Mouse (Mus musculus) brain, embryonic 18.5 days (tissue): ENCODE measurements around the gene Dzip1l.

Experiments used
- DNase-seq: peaks from one replicate; pipeline ENCODE4 v3.0.0-alpha.2; 2012; ENCODE audit warnings: low read depth, low spot score

Dzip1l gene

GRCm38 (mm10) chr9:99660756-99661155, 31.5 kb downstream of the Dzip1l start:
- no peak for DNase-seq

GRCm38 (mm10) chr9:99661606-99662166, 32.4 kb downstream of the Dzip1l start:
- no peak for DNase-seq

- DNase-seq: no peak
Observed at GRCm38 (mm10) chr9:99662406-99662805, 33.1 kb downstream of the Dzip1l start.

DNA sequence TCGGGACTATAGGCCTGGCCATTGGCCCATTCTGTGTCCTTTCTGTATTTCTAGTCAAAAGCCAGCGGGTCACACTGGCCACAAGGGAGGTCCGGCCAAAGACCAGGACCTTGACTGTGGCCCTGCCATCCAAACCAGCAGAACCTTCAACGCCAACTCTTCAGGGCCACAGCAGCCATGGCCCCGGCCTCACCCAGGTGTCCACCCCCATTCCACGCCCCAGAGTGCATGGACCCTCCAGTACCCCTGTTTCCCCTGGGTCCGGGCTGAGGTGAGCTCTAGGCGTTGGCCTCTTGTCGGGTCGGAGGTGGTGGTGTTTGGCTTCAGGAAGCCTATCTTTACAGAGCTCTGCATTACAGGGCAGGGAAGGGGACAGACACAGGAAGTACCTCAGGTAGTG, 33.6 kb downstream of the Dzip1l start:
- DNase-seq: no peak

- no peak for DNase-seq
Observed at GRCm38 (mm10) chr9:99667596-99667995, 38.3 kb downstream of the Dzip1l start.

DNA sequence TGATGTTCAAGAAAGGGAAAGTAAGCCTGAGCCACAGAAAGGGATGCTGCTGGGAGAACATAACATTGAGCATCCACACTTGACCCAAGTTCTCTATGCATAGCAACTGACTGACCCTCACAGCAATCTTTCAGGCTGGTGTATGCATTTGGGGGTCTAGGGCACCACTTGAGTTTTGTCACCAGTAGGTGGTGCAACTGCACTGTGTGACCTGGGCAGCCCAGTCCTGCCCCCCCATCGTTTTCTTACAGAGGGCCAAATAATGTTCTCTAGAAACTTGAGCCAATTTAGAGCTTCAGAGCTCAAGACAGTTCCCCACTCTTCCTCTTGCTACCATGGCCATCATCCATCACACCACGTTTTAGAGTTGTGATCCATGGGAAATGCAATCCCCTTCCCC, 42.3 kb downstream of the Dzip1l start:
- no peak for DNase-seq

DNA sequence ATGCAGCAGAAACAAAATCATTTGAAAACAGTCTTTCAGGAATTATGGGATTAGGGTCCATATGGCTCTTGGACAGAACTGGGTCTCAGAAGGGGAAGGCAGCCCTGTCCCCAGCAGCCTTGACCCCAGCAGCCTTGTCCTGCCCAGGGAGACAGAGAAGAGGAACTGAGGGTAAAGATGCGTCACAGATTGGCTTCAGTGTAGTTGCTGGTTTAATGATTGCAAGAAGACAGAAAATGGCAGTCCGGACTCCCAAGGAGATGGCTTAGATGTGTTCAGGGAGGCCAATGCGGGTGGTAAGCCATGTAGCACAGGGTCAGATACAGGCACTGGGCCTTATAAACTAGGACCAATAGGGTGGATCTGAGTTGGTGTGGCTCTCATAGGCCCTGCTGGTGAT, 46.4 kb downstream of the Dzip1l start:
- no peak for DNase-seq

- DNase-seq: no peak
Observed at GRCm38 (mm10) chr9:99681980-99682570, 52.8 kb downstream of the Dzip1l start.

DNA sequence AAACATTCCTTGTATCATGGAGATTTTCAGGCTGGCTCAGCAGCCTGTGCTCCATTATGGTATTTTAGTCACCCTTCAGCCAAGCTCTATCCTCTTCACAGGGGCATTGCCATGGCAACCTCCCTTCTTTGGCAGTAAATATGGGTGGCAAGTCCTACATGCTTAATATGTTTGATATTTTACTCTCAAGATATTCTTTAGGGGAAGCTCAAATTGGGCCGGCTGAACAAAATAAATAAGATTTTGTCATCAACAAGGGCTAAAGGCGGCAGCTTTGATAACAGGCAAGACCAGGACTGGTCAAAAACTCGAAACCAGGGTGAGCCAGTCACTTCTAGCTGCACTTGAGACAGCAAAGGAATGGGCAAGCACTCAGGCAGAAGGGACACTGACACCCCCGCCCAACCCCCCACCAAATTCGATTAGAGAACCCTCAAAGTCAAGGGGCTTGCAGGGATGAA, 55.8 kb downstream of the Dzip1l start:
- DNase-seq: no peak

DNA sequence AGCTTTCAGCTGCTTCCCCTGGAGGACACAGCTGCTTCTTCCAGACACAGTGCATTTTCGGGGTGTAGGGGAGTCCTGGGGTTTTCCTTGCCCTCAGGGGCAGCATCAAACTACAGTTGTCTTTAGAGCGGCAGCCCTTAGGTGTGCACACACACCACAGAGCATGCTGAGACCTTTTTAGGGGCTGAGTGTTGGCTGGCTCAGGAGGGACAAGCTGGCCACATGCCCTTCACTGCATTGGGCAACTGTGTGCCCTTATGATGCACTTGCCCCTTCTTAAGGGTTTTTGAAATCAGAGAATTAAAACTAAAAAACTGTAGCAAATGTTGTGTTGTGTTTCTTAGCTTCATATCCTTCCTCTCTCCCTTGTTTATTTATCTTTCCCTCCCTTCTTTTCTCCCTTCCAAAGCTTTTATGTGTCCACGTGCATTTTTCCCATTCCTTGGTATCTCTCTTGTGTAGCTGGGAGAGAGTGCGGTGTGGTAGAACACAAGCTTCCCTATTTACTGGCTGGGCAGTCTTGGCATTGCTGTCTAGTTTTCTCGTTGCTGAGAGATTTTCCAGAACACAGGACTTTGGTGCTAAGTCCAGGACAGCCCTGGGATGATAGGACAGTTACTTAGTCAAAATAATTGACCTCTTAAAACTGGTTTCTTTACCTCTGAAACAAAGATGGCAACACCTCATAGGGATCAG, 56.4 kb downstream of the Dzip1l start:
- DNase-seq: no peak

- DNase-seq: no peak
Observed at GRCm38 (mm10) chr9:99689796-99690195, 60.5 kb downstream of the Dzip1l start.

GRCm38 (mm10) chr9:99690386-99690785, 61.1 kb downstream of the Dzip1l start:
- no peak for DNase-seq

GRCm38 (mm10) chr9:99694961-99695360, 65.7 kb downstream of the Dzip1l start:
- no peak for DNase-seq

DNA sequence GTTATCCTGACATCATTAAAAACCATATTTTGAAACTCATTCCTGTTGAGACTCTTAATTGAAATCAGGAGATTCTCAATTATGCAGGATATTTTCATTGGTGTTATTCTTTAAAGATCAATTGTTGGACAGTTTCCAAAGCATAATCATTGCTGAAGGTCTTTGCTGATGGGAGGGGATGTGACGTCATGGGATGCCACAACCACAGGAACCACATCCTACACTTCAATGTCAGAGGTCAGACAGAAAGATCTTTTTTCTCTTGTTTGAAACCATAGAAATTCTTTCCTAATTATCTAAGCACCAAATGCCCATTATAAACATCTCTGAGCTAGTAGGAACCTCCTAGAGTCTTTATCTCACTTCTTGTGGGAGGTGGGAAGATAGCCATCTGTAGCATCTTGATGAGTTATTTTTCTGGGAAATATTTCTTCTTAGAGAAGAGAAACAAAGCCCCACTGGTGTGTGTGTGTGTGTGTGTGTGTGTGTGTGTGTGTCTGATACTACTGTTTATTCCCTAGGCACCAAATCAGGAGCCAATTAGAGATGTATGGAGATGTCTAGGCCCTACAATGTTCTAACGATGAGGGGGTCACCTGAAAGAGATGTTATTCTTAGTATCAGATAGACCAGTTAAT, 70.6 kb downstream of the Dzip1l start:
- no peak for DNase-seq

GRCm38 (mm10) chr9:99701187-99701586, 71.9 kb downstream of the Dzip1l start:
- no peak for DNase-seq

- DNase-seq: no peak
Observed at GRCm38 (mm10) chr9:99702215-99702614, 72.9 kb downstream of the Dzip1l start.

- DNase-seq: no peak
Observed at GRCm38 (mm10) chr9:99703711-99704110, 74.4 kb downstream of the Dzip1l start.

GRCm38 (mm10) chr9:99706264-99706663, 77.0 kb downstream of the Dzip1l start:
- DNase-seq: no peak

GRCm38 (mm10) chr9:99707425-99708126, 78.3 kb downstream of the Dzip1l start:
- no peak for DNase-seq

- no peak for DNase-seq
Observed at GRCm38 (mm10) chr9:99709588-99710248, 80.4 kb downstream of the Dzip1l start.

- no peak for DNase-seq
Observed at GRCm38 (mm10) chr9:99710297-99710696, 81.0 kb downstream of the Dzip1l start.
